Mouse (Mus musculus): ENCODE measurements at regions not wholly inside any gene's neighbourhood (a gene's known extent, or its start where the extent isn't known, plus 50 kb on each side); places are given as distances from the start of the nearest gene placed in this dataset.

- WGBS, result 91% methylated on average over 4 of the region's 4 CpGs
- no peaks in the 10 kb centered on the region for H3K36me3 ChIP-seq
Observed at GRCm38 (mm10) chr8:7796156-7796555, 864.9 kb downstream of the Efnb2 start.

GRCm38 (mm10) chr8:7763820-7764219 lies 897.2 kb downstream of the Efnb2 start:
- no peak overlapping the region for H3K4me2 ChIP-seq
- 74% methylated on average over 3 of the region's 3 CpGs for WGBS

More at GRCm38 (mm10) chr8:7796156-7796555, 864.9 kb downstream of the Efnb2 start:
- H3K4me3 ChIP-seq, result no peak overlapping the region
- no peak for ATAC-seq (ENCODE audit: low read depth)
- no peaks in the 10 kb centered on the region for H3K4me1 ChIP-seq (replicated peaks)
- H3K4me2 ChIP-seq, result no peak overlapping the region
- H3K9me3 ChIP-seq, result no peaks in the 10 kb centered on the region
- no peak overlapping the region for H3K9ac ChIP-seq
- no peak overlapping the region for H3K27ac ChIP-seq (replicated peaks)
- no peaks in the 10 kb centered on the region for H3K27me3 ChIP-seq

GRCm38 (mm10) chr8:7760987-7761386 lies 900.1 kb downstream of the Efnb2 start:
- H3K27ac ChIP-seq (replicated peaks), result no peak overlapping the region
- H3K36me3 ChIP-seq, result no peaks in the 10 kb centered on the region
- no peaks in the 10 kb centered on the region for H3K27me3 ChIP-seq
- WGBS, result 78% methylated on average over 4 of the region's 4 CpGs
- ATAC-seq (ENCODE audit: low read depth), result no peak
- no peaks in the 10 kb centered on the region for H3K9me3 ChIP-seq
- H3K4me1 ChIP-seq (replicated peaks), result no peaks in the 10 kb centered on the region
- no peak overlapping the region for H3K4me3 ChIP-seq
- no peak overlapping the region for H3K9ac ChIP-seq
- H3K4me2 ChIP-seq, result no peak overlapping the region

More at GRCm38 (mm10) chr8:7763820-7764219, 897.2 kb downstream of the Efnb2 start:
- H3K27me3 ChIP-seq, result no peaks in the 10 kb centered on the region
- no peaks in the 10 kb centered on the region for H3K9me3 ChIP-seq
- H3K27ac ChIP-seq (replicated peaks), result no peak overlapping the region
- H3K4me3 ChIP-seq, result no peak overlapping the region
- no peaks in the 10 kb centered on the region for H3K4me1 ChIP-seq (replicated peaks)
- ATAC-seq (ENCODE audit: low read depth), result no peak
- H3K36me3 ChIP-seq, result no peaks in the 10 kb centered on the region
- H3K9ac ChIP-seq, result no peak overlapping the region

GRCm38 (mm10) chr8:7732726-7733125 lies 928.3 kb downstream of the Efnb2 start:
- 79% methylated on average over 2 of the region's 2 CpGs for WGBS
- H3K4me3 ChIP-seq, result no peak overlapping the region

GRCm38 (mm10) chr8:7721880-7722279 lies 939.2 kb downstream of the Efnb2 start:
- H3K4me3 ChIP-seq, result no peak overlapping the region
- 96% methylated on average over 3 of the region's 3 CpGs for WGBS
- no peak overlapping the region for H3K9ac ChIP-seq
- H3K27ac ChIP-seq (replicated peaks), result no peak overlapping the region
- no peaks in the 10 kb centered on the region for H3K9me3 ChIP-seq
- H3K4me2 ChIP-seq, result no peak overlapping the region
- H3K27me3 ChIP-seq, result no peaks in the 10 kb centered on the region
- no peaks in the 10 kb centered on the region for H3K36me3 ChIP-seq
- ATAC-seq (ENCODE audit: low read depth), result no peak
- no peaks in the 10 kb centered on the region for H3K4me1 ChIP-seq (replicated peaks)

More at GRCm38 (mm10) chr8:7732726-7733125, 928.3 kb downstream of the Efnb2 start:
- H3K9ac ChIP-seq, result no peak overlapping the region
- H3K9me3 ChIP-seq, result no peaks in the 10 kb centered on the region
- no peaks in the 10 kb centered on the region for H3K27me3 ChIP-seq
- H3K4me2 ChIP-seq, result no peak overlapping the region
- no peaks in the 10 kb centered on the region for H3K4me1 ChIP-seq (replicated peaks)
- no peaks in the 10 kb centered on the region for H3K36me3 ChIP-seq
- no peak for ATAC-seq (ENCODE audit: low read depth)
- H3K27ac ChIP-seq (replicated peaks), result no peak overlapping the region

GRCm38 (mm10) chr8:7718898-7719696 lies 941.9 kb downstream of the Efnb2 start:
- Histone ChIP-seq H3K36me3 (no peaks in the 10 kb centered on the region), H3K9me3 (no peaks in the 10 kb centered on the region), H3K9ac (no peak overlapping the region), H3K27ac (replicated peaks) (no peak overlapping the region), H3K4me3 (no peak overlapping the region), H3K4me1 (replicated peaks) (no peaks in the 10 kb centered on the region), H3K27me3 (no peaks in the 10 kb centered on the region), H3K4me2 (no peak overlapping the region)
- no peak for ATAC-seq (ENCODE audit: low read depth)
- WGBS, result 85% methylated on average over 5 of the region's 5 CpGs

GRCm38 (mm10) chr8:7710764-7711163 lies 950.3 kb downstream of the Efnb2 start:
- WGBS, result 76% methylated on average over 1 of the region's 1 CpGs

GRCm38 (mm10) chr8:7709406-7709805 lies 951.6 kb downstream of the Efnb2 start:
- Histone ChIP-seq H3K4me2 (no peak overlapping the region), H3K9ac (no peak overlapping the region), H3K9me3 (no peaks in the 10 kb centered on the region), H3K27ac (replicated peaks) (no peak overlapping the region), H3K4me1 (replicated peaks) (no peaks in the 10 kb centered on the region), H3K4me3 (no peak overlapping the region), H3K27me3 (no peaks in the 10 kb centered on the region), H3K36me3 (no peaks in the 10 kb centered on the region)
- 73% methylated on average over 1 of the region's 1 CpGs for WGBS
- no peak for ATAC-seq (ENCODE audit: low read depth)

More at GRCm38 (mm10) chr8:7710764-7711163, 950.3 kb downstream of the Efnb2 start:
- no peaks in the 10 kb centered on the region for H3K36me3 ChIP-seq
- ATAC-seq (ENCODE audit: low read depth), result no peak
- no peak overlapping the region for H3K27ac ChIP-seq (replicated peaks)
- H3K9me3 ChIP-seq, result no peaks in the 10 kb centered on the region
- no peak overlapping the region for H3K4me3 ChIP-seq
- H3K4me1 ChIP-seq (replicated peaks), result no peaks in the 10 kb centered on the region
- H3K4me2 ChIP-seq, result no peak overlapping the region
- no peak overlapping the region for H3K9ac ChIP-seq
- no peaks in the 10 kb centered on the region for H3K27me3 ChIP-seq

GRCm38 (mm10) chr8:7691355-7691996 lies 969.6 kb downstream of the Efnb2 start:
- Histone ChIP-seq H3K27me3 (no peaks in the 10 kb centered on the region), H3K36me3 (no peaks in the 10 kb centered on the region), H3K4me2 (no peak overlapping the region), H3K9ac (no peak overlapping the region), H3K4me3 (no peak overlapping the region), H3K27ac (replicated peaks) (no peak overlapping the region), H3K9me3 (no peaks in the 10 kb centered on the region), H3K4me1 (replicated peaks) (no peaks in the 10 kb centered on the region)
- 37% methylated on average over 2 of the region's 2 CpGs for WGBS
- peak; percentile 89; the same call in 1 of the 2 replicates for ATAC-seq (ENCODE audit: low read depth)

- no peak for ATAC-seq (ENCODE audit: low read depth)
- H3K27me3 ChIP-seq, result no peaks in the 10 kb centered on the region
- H3K36me3 ChIP-seq, result no peaks in the 10 kb centered on the region
- no peak overlapping the region for H3K27ac ChIP-seq (replicated peaks)
- H3K4me1 ChIP-seq (replicated peaks), result no peaks in the 10 kb centered on the region
- H3K9ac ChIP-seq, result no peak overlapping the region
- H3K4me3 ChIP-seq, result no peak overlapping the region
- H3K4me2 ChIP-seq, result no peak overlapping the region
- H3K9me3 ChIP-seq, result no peaks in the 10 kb centered on the region
Observed at GRCm38 (mm10) chr8:7653804-7654203, 1007.2 kb downstream of the Efnb2 start.
